Mouse (Mus musculus) thymus, postnatal 4 days (tissue): Measurements from ENCODE around the gene Csrp1.
A peak's percentile ranks its signal among the peaks of the same experiment; 100 is the strongest.

ENCODE experiments used
- DNase-seq: peaks from one replicate; pipeline ENCODE4 v3.0.0; 2021

Gene Csrp1

GRCm38 (mm10) chr1:135734225-135734937 lies 14.5 kb downstream of the Csrp1 start:
- no peak for DNase-seq

- no peak for DNase-seq
Observed at GRCm38 (mm10) chr1:135735460-135735859, 15.6 kb downstream of the Csrp1 start.

- no peak for DNase-seq
Observed at GRCm38 (mm10) chr1:135744987-135745386, 25.1 kb downstream of the Csrp1 start.

GRCm38 (mm10) chr1:135746248-135746647 lies 26.4 kb downstream of the Csrp1 start:
- DNase-seq = no peak

- DNase-seq = peak; percentile 96
Observed at GRCm38 (mm10) chr1:135752737-135753348, 33.0 kb downstream of the Csrp1 start.

GRCm38 (mm10) chr1:135755287-135755686 lies 35.4 kb downstream of the Csrp1 start:
- no peak for DNase-seq

GRCm38 (mm10) chr1:135755913-135756312 lies 36.1 kb downstream of the Csrp1 start:
- DNase-seq = no peak

- no peak for DNase-seq
Observed at GRCm38 (mm10) chr1:135757287-135757686, 37.4 kb downstream of the Csrp1 start.

- no peak for DNase-seq
Observed at GRCm38 (mm10) chr1:135759685-135760084, 39.8 kb downstream of the Csrp1 start.

- no peak for DNase-seq
Observed at GRCm38 (mm10) chr1:135760216-135760615, 40.4 kb downstream of the Csrp1 start.

GRCm38 (mm10) chr1:135761728-135762127 lies 41.9 kb downstream of the Csrp1 start:
- no peak for DNase-seq

- no peak for DNase-seq
Observed at GRCm38 (mm10) chr1:135763503-135764205, 43.8 kb downstream of the Csrp1 start.

GRCm38 (mm10) chr1:135764206-135764528 lies 44.3 kb downstream of the Csrp1 start:
- no peak for DNase-seq

GRCm38 (mm10) chr1:135765645-135766591 lies 46.1 kb downstream of the Csrp1 start, which contains the start of gene Phlda3:
Gene Phlda3, plus strand, starts transcription at chr1:135766119.
- DNase-seq = peak; percentile 81

GRCm38 (mm10) chr1:135766592-135767306 lies 46.9 kb downstream of the Csrp1 start:
- no peak for DNase-seq

GRCm38 (mm10) chr1:135767324-135767890 lies 47.5 kb downstream of the Csrp1 start:
- no peak for DNase-seq

GRCm38 (mm10) chr1:135768400-135768799 lies 48.5 kb downstream of the Csrp1 start:
- DNase-seq = no peak

GRCm38 (mm10) chr1:135770237-135770636 lies 50.4 kb downstream of the Csrp1 start:
- no peak for DNase-seq

- no peak for DNase-seq
Observed at GRCm38 (mm10) chr1:135770896-135771572, 51.2 kb downstream of the Csrp1 start.

GRCm38 (mm10) chr1:135771573-135771970 lies 51.7 kb downstream of the Csrp1 start:
- no peak for DNase-seq

GRCm38 (mm10) chr1:135776596-135776995 lies 56.7 kb downstream of the Csrp1 start:
- DNase-seq = no peak
